Mouse (Mus musculus) kidney, adult 2 months (tissue): ENCODE results near the gene Atg7. TPM values are rescaled to one million over a fixed set of nuclear protein-coding genes. Genes with fewer than 3 reads are reported as not detected.
A peak's percentile ranks its signal among the peaks of the same experiment; 100 is the strongest.
"Not testable (repeated sequence)": the region's sequence is repeated elsewhere in the genome, so short reads cannot be mapped to it uniquely, and the experiment has no call there.

ENCODE experiments used
- DNase-seq: peaks from one replicate; pipeline ENCODE4 v3.0.0; 2021
- H3K27ac ChIP-seq: fragments of 200-500 bp; 2 replicates; pipeline ENCODE4 v1.5.1; 2012; ENCODE audit warnings: low read depth, low read length, control low read depth, inconsistent platforms; ENCODE audit not compliant: insufficient read depth
- H3K27me3 ChIP-seq: fragments of 200-500 bp; replicated peaks from 2 replicates; pipeline ENCODE4 v1.6.1; 2012; ENCODE audit warnings: mild to moderate bottlenecking, moderate library complexity, low read length, inconsistent platforms; ENCODE audit not compliant: control insufficient read depth, insufficient read depth
- H3K36me3 ChIP-seq: fragments of 200-500 bp; 2 replicates; pipeline ENCODE4 v1.6.1; 2012; ENCODE audit warnings: mild to moderate bottlenecking, moderate library complexity, low read length, inconsistent platforms; ENCODE audit not compliant: control insufficient read depth, insufficient read depth
- H3K4me1 ChIP-seq: fragments of 200-500 bp; 2 replicates; pipeline ENCODE4 v1.6.1; 2011; ENCODE audit warnings: low read length; ENCODE audit not compliant: control insufficient read depth, insufficient read depth
- H3K4me3 ChIP-seq: fragments of 200-500 bp; 2 replicates; pipeline ENCODE4 v1.5.1; 2011; ENCODE audit warnings: mild to moderate bottlenecking, low read depth, low read length, control low read depth; ENCODE audit not compliant: insufficient read depth
- CTCF ChIP-seq: fragments of 200-500 bp; conservative IDR thresholded peaks from 2 replicates; pipeline ENCODE4 v1.5.1; 2011; ENCODE audit warnings: low read depth, mild to moderate bottlenecking, control low read depth, low read length, moderate library complexity, mixed read lengths; ENCODE audit not compliant: insufficient read depth, insufficient read length
- POLR2A ChIP-seq: fragments of 200-500 bp; IDR thresholded peaks from one replicate; pipeline ENCODE4 v1.6.1; 2011; ENCODE audit warnings: low read depth, low read length, control low read depth
- WGBS: fragments of 180-500 bp; shearing (Covaris S2); methylation state at CpG from one replicate; pipeline ENCODE4 v1.1.7; 2018; 5-methylcytosine and 5-hydroxymethylcytosine counted together
- polyA plus RNA-seq: library from polyadenylated mRNA; depleted of rRNA; stranded (reverse); fragments of >200 nt; gene quantifications from 2 replicates; pipeline ENCODE4 v1.2.3, GENCODE M21; 2012

Atg7 gene
- polyA plus RNA-seq, 1 experiment = 20.6 TPM

GRCm38 (mm10) chr6:114886504-114887361, 243.8 kb downstream of the Atg7 start:
- Histone ChIP-seq H3K36me3 (no peaks in the 10 kb centered on the region), H3K27ac (peak overlapping the region; percentile 6; the same call in 1 of the 2 replicates), H3K4me3 (no peak overlapping the region), H3K27me3 (no peaks in the 10 kb centered on the region), H3K4me1 (peaks cover 65% of the 10 kb centered on the region)
- no peak for TF ChIP-seq POLR2A
- TF ChIP-seq CTCF = no peak
- peak; percentile 73 for DNase-seq
- WGBS = 42% methylated on average over 11 of the region's 11 CpGs

DNA sequence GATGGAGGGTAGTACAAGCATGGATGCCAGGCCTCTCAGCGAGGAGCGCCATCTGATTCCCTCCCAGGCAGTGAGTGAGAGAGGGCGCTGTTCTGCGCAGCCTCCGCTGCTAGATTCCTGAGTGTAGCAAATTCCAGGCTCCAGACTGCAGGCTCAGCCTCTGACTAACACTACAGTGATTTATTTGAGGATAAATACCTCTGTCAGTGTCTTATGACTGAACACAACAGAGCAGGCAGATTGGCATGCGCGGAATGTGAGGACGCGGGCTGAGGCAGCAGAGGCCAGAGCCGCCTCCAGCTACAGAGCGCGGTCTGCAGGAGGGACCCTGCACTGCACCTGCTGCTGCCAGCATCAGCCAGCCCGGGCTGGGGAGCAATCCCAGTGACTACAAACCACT, 246.0 kb downstream of the Atg7 start:
- TF ChIP-seq CTCF (peak; percentile 67), POLR2A (no peak)
- Histone ChIP-seq H3K27ac (peak overlapping the region; percentile 81), H3K4me3 (no peak overlapping the region), H3K4me1 (peaks cover 64% of the 10 kb centered on the region), H3K36me3 (no peaks in the 10 kb centered on the region), H3K27me3 (no peaks in the 10 kb centered on the region)
- WGBS = 8% methylated on average over 13 of the region's 13 CpGs
- peak; percentile 95 for DNase-seq

DNA sequence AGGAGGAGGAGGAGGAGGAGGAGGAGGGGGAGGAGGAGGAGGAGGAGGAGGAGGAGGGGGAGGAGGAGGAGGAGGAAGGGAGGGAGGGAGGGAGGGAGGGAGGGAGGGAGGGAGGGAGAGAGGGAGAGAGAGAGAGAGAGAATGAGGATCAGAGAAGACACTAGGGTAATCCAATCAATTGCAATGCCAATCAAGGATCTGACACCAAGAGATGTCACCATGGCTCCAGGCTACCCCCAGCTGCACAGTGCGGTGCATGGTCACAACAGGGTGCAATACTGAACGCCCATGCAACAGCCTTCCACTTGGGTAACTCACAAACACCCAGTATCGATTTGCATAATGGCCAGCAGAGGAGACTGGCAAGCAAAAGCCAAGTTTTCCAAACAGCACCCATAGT, 247.1 kb downstream of the Atg7 start:
- H3K4me1 ChIP-seq = peaks cover 67% of the 10 kb centered on the region
- peak overlapping the region; percentile 83 for H3K27ac ChIP-seq
- H3K4me3 ChIP-seq, DNase-seq, H3K27me3 ChIP-seq, H3K36me3 ChIP-seq: not testable (repeated sequence)
- 71% methylated on average over 3 of the region's 3 CpGs for WGBS

DNA sequence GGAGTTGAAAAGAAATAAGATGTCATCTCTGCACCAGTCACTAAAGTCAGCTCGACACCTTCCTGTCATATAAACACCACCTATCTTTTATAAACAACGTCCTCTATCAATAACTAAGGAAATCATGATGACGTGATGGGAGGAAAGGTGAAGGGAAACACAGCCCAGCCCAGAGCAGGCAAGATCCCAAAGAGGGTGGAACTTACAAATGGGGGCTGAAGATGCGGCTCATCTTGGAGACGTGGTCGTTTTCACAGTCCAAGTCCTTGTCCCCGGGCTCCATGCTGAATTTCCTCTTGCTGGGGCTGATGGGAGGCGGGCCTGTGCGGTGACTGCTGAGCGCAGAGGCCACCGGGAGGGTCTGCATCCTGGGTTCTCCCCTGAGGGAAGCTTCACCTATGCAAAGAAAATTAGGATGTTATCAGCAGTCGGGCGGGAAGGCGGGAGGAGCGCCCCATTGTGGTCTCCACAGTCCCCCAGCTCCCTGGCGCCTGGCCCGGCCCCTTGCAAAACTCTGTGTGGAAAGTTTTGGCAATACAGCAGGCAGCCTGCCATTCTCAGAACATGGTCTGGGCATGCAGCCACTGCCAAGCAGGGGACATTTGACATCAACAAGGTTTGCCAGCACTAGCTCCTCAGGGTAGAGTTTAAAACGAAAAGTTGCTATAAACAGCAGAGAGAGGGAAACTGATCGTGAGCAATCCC, 247.7 kb downstream of the Atg7 start:
- WGBS = 31% methylated on average over 19 of the region's 19 CpGs
- Histone ChIP-seq H3K4me3 (no peak overlapping the region), H3K36me3 (no peaks in the 10 kb centered on the region), H3K4me1 (peaks cover 67% of the 10 kb centered on the region), H3K27me3 (no peaks in the 10 kb centered on the region), H3K27ac (peak overlapping the region; percentile 84)
- DNase-seq = peak; percentile 97
- TF ChIP-seq CTCF (0 out of 2 replicates have a peak, but pooled peaks have one; percentile 1), POLR2A (no peak)

- peak overlapping the region; percentile 84 for H3K27ac ChIP-seq
- 82% methylated on average over 12 of the region's 12 CpGs for WGBS
- no peak for DNase-seq
- peaks cover 65% of the 10 kb centered on the region for H3K4me1 ChIP-seq
- no peak for TF ChIP-seq CTCF
- TF ChIP-seq POLR2A = no peak
- H3K27me3 ChIP-seq = no peaks in the 10 kb centered on the region
- no peaks in the 10 kb centered on the region for H3K36me3 ChIP-seq
- no peak overlapping the region for H3K4me3 ChIP-seq
These were observed 248.4 kb downstream of the Atg7 start for GRCm38 (mm10) chr6:114891272-114891671.

- DNase-seq = no peak
- TF ChIP-seq CTCF (no peak), POLR2A (no peak)
- WGBS = 42% methylated on average over 12 of the region's 12 CpGs
- H3K4me3 ChIP-seq = no peak overlapping the region
- H3K36me3 ChIP-seq = no peaks in the 10 kb centered on the region
- H3K4me1 ChIP-seq = peaks cover 66% of the 10 kb centered on the region
- H3K27me3 ChIP-seq = no peaks in the 10 kb centered on the region
- peak overlapping the region; percentile 84 for H3K27ac ChIP-seq
These were observed 248.9 kb downstream of the Atg7 start for GRCm38 (mm10) chr6:114891771-114892170.

GRCm38 (mm10) chr6:114892363-114892762, 249.5 kb downstream of the Atg7 start:
- H3K4me1 ChIP-seq = peaks cover 60% of the 10 kb centered on the region
- H3K4me3 ChIP-seq = no peak overlapping the region
- H3K27me3 ChIP-seq = no peaks in the 10 kb centered on the region
- no peak for TF ChIP-seq CTCF
- TF ChIP-seq POLR2A = no peak
- peak overlapping the region; percentile 84; the same call in 1 of the 2 replicates for H3K27ac ChIP-seq
- no peak for DNase-seq
- no peaks in the 10 kb centered on the region for H3K36me3 ChIP-seq
- WGBS = 37% methylated on average over 6 of the region's 6 CpGs
